Mouse (Mus musculus) intestine, embryonic 16.5 days (tissue): ENCODE measurements at regions not wholly inside any gene's neighbourhood (a gene's known extent, or its start where the extent isn't known, plus 50 kb on each side); places are given as distances from the start of the nearest gene placed in this dataset.

Experiments
- ATAC-seq: fragments of 200-750 bp; cut with Nextera tagmentation; 2 replicates; pipeline ENCODE4 v1.8.0; 2017; ENCODE audit warnings: moderate TSS enrichment, moderate library complexity
- H3K27ac ChIP-seq: fragments of 300-500 bp; sonication (generic); 2 replicates; pipeline ENCODE4 v1.5.1; 2014; ENCODE audit warnings: mild to moderate bottlenecking, low read length
- H3K27me3 ChIP-seq: fragments of 300-500 bp; sonication (generic); replicated peaks from 2 replicates; pipeline ENCODE4 v1.6.1; 2014; ENCODE audit warnings: low read length, control low read depth, mixed read lengths; ENCODE audit not compliant: control insufficient read depth, insufficient read depth
- H3K36me3 ChIP-seq: fragments of 300-500 bp; sonication (generic); 2 replicates; pipeline ENCODE4 v1.6.1; 2014; ENCODE audit warnings: low read length, control low read depth; ENCODE audit not compliant: control insufficient read depth, insufficient read depth
- H3K4me1 ChIP-seq: fragments of 300-500 bp; sonication (generic); 2 replicates; pipeline ENCODE4 v1.6.1; 2014; ENCODE audit warnings: low read length, control low read depth, mixed read lengths; ENCODE audit not compliant: control insufficient read depth, insufficient read depth
- H3K4me2 ChIP-seq: fragments of 300-500 bp; sonication (generic); 2 replicates; pipeline ENCODE4 v1.6.1; 2014; ENCODE audit warnings: low read depth, low read length, control low read depth
- H3K4me3 ChIP-seq: fragments of 300-500 bp; sonication (generic); 2 replicates; pipeline ENCODE4 v1.5.1; 2014; ENCODE audit warnings: mild to moderate bottlenecking, low read length
- H3K9ac ChIP-seq: fragments of 300-500 bp; sonication (generic); 2 replicates; pipeline ENCODE4 v1.6.1; 2014; ENCODE audit warnings: low read depth, low read length
- H3K9me3 ChIP-seq: fragments of 300-500 bp; sonication (generic); 2 replicates; pipeline ENCODE4 v1.6.1; 2016; ENCODE audit warnings: low read length, control low read depth; ENCODE audit not compliant: control insufficient read depth
- WGBS: fragments of 180-500 bp; shearing (Covaris S2); extraction: QIAGEN DNeasy Blood & Tissue Kit; methylation state at CpG from one replicate; pipeline ENCODE4 v1.1.7; 2014; 5-methylcytosine and 5-hydroxymethylcytosine counted together

GRCm38 (mm10) chr10:21712828-21713227 lies 119.9 kb downstream of the 1700020N01Rik start:
- Histone ChIP-seq H3K4me1 (peaks cover 9% of the 10 kb centered on the region; the same call in 1 of the 2 replicates), H3K9ac (no peak overlapping the region), H3K27ac (no peak overlapping the region), H3K36me3 (no peaks in the 10 kb centered on the region), H3K4me3 (no peak overlapping the region), H3K9me3 (no peaks in the 10 kb centered on the region), H3K27me3 (no peaks in the 10 kb centered on the region), H3K4me2 (no peak overlapping the region)
- ATAC-seq, result peak; percentile 89
- 43% methylated on average over 3 of the region's 3 CpGs for WGBS

DNA sequence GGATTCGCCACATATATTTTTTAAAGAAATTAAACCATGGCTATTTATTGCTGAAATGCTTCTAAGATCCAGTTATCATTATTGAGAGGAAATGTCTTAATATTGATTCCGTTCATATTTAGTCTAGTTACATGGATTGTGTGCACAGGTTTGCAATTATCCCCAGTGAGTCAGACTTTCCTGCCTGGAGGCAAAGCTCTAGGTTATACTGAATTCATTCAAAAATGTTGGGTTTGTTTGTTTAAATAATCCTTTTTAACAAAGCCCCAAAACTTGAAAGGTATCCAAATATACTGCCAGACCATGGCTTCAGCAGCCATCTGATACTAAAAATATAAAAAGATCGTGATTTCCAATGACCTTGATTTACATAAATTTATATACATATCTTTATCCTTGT lies 122.5 kb downstream of the 1700020N01Rik start:
- no peak overlapping the region for H3K4me3 ChIP-seq
- no peak overlapping the region for H3K9ac ChIP-seq
- no peaks in the 10 kb centered on the region for H3K36me3 ChIP-seq
- ATAC-seq, result no peak
- H3K4me2 ChIP-seq, result no peak overlapping the region
- no peak overlapping the region for H3K27ac ChIP-seq
- H3K27me3 ChIP-seq, result no peaks in the 10 kb centered on the region
- 79% methylated on average over 3 of the region's 3 CpGs for WGBS
- H3K4me1 ChIP-seq, result peaks cover 9% of the 10 kb centered on the region; the same call in 1 of the 2 replicates
- H3K9me3 ChIP-seq, result no peaks in the 10 kb centered on the region

- H3K9ac ChIP-seq, result no peak overlapping the region
- no peak overlapping the region for H3K27ac ChIP-seq
- no peaks in the 10 kb centered on the region for H3K4me1 ChIP-seq
- H3K36me3 ChIP-seq, result no peaks in the 10 kb centered on the region
- H3K4me2 ChIP-seq, result no peak overlapping the region
- no peaks in the 10 kb centered on the region for H3K27me3 ChIP-seq
- H3K4me3 ChIP-seq, result no peak overlapping the region
- ATAC-seq, result no peak
- WGBS, result 63% methylated on average over 4 of the region's 4 CpGs
- no peaks in the 10 kb centered on the region for H3K9me3 ChIP-seq
These were observed 125.2 kb downstream of the 1700020N01Rik start for GRCm38 (mm10) chr10:21718189-21718588.

DNA sequence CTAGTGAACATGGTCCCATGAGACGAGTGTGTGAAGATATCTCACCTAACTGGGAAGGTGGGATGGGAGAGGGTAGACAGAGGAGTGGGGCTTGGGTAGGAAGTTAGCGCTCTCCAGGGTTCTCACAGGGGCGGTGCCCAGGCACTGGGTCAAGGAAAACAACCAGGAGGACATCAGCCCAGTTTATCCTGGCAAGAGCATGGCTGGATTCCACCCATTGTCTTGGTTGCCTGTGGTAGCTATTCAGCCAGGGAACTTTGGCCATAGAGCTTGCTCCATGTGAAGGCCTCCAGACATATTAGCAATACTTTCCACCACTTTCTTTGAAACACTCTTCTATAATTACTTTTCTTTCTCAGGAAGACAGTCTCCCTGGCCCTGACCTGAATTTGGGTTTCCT lies 131.4 kb downstream of the 1700020N01Rik start:
- 86% methylated on average over 3 of the region's 3 CpGs for WGBS
- Histone ChIP-seq H3K9ac (no peak overlapping the region), H3K27ac (no peak overlapping the region), H3K27me3 (no peaks in the 10 kb centered on the region), H3K4me3 (no peak overlapping the region), H3K9me3 (no peaks in the 10 kb centered on the region), H3K4me1 (no peaks in the 10 kb centered on the region), H3K36me3 (no peaks in the 10 kb centered on the region), H3K4me2 (no peak overlapping the region)
- ATAC-seq, result no peak

DNA sequence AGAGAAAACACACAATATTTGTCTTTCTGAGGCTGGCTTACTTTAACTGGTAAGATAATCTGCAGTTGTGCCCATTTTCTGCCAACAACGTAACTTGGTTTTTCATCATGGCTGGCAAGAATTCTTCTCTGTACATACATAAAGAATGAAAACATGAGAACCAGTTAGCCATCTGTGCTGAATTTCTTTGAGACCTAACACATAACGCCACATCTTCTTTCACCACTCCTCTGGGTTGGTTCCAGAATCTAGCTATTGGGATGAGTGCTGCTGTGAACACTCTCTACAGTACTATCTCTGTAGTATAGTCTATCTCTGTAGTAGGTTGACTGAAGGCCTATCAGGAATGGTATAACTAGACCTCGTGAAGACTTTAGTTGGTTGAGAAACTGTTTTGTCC lies 132.1 kb downstream of the 1700020N01Rik start:
- 83% methylated on average over 3 of the region's 3 CpGs for WGBS
- no peak for ATAC-seq
- no peaks in the 10 kb centered on the region for H3K9me3 ChIP-seq
- H3K27ac ChIP-seq, result no peak overlapping the region
- H3K36me3 ChIP-seq, result no peaks in the 10 kb centered on the region
- H3K4me1 ChIP-seq, result no peaks in the 10 kb centered on the region
- H3K4me3 ChIP-seq, result no peak overlapping the region
- H3K9ac ChIP-seq, result no peak overlapping the region
- H3K4me2 ChIP-seq, result no peak overlapping the region
- no peaks in the 10 kb centered on the region for H3K27me3 ChIP-seq

DNA sequence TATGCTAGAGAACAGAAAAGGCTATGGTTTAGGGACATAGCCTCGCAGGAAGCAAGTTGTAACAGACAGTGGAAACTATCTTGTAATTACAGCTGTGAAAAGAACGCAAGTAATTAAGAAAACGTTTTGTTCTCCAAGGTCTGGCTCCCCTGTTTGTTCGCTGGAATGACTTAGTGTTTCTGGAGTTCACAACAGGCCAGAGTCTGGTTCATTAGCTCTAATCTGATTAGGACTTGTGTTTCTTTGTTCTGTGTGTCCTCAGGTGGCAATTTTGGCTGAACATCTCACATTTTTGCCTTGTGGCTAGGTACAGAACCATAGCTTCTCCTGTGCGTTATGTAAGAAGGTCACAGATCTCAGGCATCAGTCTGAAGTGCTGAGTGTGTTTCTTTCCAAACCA lies 141.7 kb upstream of the Sgk1 start:
- H3K27me3 ChIP-seq, result no peaks in the 10 kb centered on the region
- H3K4me3 ChIP-seq, result no peak overlapping the region
- no peak overlapping the region for H3K27ac ChIP-seq
- no peak overlapping the region for H3K9ac ChIP-seq
- 67% methylated on average over 5 of the region's 5 CpGs for WGBS
- H3K36me3 ChIP-seq, result no peaks in the 10 kb centered on the region
- no peaks in the 10 kb centered on the region for H3K9me3 ChIP-seq
- ATAC-seq, result no peak
- H3K4me2 ChIP-seq, result no peak overlapping the region
- H3K4me1 ChIP-seq, result no peaks in the 10 kb centered on the region

GRCm38 (mm10) chr10:21741575-21741974 lies 140.4 kb upstream of the Sgk1 start:
- 80% methylated on average over 8 of the region's 8 CpGs for WGBS
- H3K9ac ChIP-seq, result no peak overlapping the region
- H3K27me3 ChIP-seq, result no peaks in the 10 kb centered on the region
- H3K27ac ChIP-seq, result no peak overlapping the region
- H3K9me3 ChIP-seq, result no peaks in the 10 kb centered on the region
- no peaks in the 10 kb centered on the region for H3K4me1 ChIP-seq
- no peak overlapping the region for H3K4me3 ChIP-seq
- ATAC-seq, result no peak
- no peaks in the 10 kb centered on the region for H3K36me3 ChIP-seq
- H3K4me2 ChIP-seq, result no peak overlapping the region

DNA sequence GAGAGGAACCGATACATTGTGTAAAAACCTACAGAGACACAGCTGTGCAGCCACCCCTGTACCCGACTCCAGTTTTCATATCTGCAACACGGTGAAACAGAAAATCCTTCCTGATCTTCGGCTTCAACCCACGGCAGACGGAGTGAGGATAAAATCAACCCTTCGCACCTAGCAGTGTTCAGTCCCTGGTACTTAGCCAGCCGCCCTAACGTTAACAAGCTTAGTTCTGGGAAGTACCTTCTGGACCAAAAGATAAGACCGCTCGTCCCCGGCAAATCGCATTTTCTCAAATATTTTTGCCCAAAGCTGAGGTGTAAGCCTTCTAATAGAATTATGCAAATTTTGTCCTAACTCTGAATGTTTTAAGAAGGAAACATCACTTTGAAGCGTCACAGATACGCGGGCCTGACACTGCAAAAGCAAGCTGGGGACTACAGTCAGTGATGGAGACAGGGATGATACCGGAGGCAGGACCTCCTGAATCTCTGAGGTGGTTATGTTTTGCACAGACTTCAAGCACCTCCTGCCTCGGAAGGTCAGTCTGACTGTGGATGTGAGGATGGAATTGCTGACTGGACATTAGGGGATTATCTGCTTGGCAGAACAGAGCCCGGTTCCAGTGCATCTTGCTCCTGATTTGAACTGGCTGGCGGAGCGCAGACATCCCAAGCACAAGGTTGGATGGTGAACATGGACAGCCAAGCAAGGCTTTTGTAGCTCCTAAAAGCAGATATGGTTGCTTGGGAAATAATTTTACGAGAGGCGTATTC lies 139.8 kb upstream of the Sgk1 start:
- ATAC-seq, result no peak

GRCm38 (mm10) chr10:21743396-21743795 lies 138.6 kb upstream of the Sgk1 start:
- H3K36me3 ChIP-seq, result no peaks in the 10 kb centered on the region
- no peaks in the 10 kb centered on the region for H3K9me3 ChIP-seq
- no peak overlapping the region for H3K4me3 ChIP-seq

More for the DNA sequence above, 139.8 kb upstream of the Sgk1 start:
- Histone ChIP-seq H3K4me1 (no peaks in the 10 kb centered on the region), H3K27me3 (no peaks in the 10 kb centered on the region), H3K4me2 (no peak overlapping the region), H3K36me3 (no peaks in the 10 kb centered on the region), H3K4me3 (no peak overlapping the region), H3K9ac (no peak overlapping the region), H3K27ac (no peak overlapping the region), H3K9me3 (no peaks in the 10 kb centered on the region)
- 89% methylated on average over 23 of the region's 23 CpGs for WGBS

More at GRCm38 (mm10) chr10:21743396-21743795, 138.6 kb upstream of the Sgk1 start:
- no peak overlapping the region for H3K27ac ChIP-seq
- no peaks in the 10 kb centered on the region for H3K27me3 ChIP-seq
- H3K4me2 ChIP-seq, result no peak overlapping the region
- H3K9ac ChIP-seq, result no peak overlapping the region
- WGBS, result 87% methylated on average over 4 of the region's 4 CpGs
- no peaks in the 10 kb centered on the region for H3K4me1 ChIP-seq
- no peak for ATAC-seq
